Mouse (Mus musculus) forebrain, embryonic 13.5 days (tissue): ENCODE measurements around the gene Nxph3. TPM values are rescaled to one million over a fixed set of nuclear protein-coding genes. Genes with fewer than 3 reads are reported as not detected.
A peak's percentile ranks its signal among the peaks of the same experiment; 100 is the strongest.
"Not testable (repeated sequence)": the region's sequence is repeated elsewhere in the genome, so short reads cannot be mapped to it uniquely, and the experiment has no call there.

ENCODE experiments used
- ATAC-seq: fragments of 200-750 bp; cut with Nextera tagmentation; 2 replicates; pipeline ENCODE4 v1.8.0; 2017
- H3K27ac ChIP-seq: fragments of 300-500 bp; sonication (generic); 2 replicates; pipeline ENCODE4 v1.5.1; 2015; ENCODE audit warnings: inconsistent platforms, mild to moderate bottlenecking, moderate library complexity
- H3K27me3 ChIP-seq: fragments of 300-500 bp; sonication (generic); 2 replicates; pipeline ENCODE4 v1.6.1; 2015; ENCODE audit warnings: mild to moderate bottlenecking, inconsistent platforms
- H3K36me3 ChIP-seq: fragments of 300-500 bp; sonication (generic); 2 replicates; pipeline ENCODE4 v1.6.1; 2015; ENCODE audit warnings: mild to moderate bottlenecking, inconsistent platforms; ENCODE audit not compliant: poor library complexity, severe bottlenecking
- H3K4me1 ChIP-seq: fragments of 300-500 bp; sonication (generic); 2 replicates; pipeline ENCODE4 v1.6.1; 2015; ENCODE audit warnings: inconsistent platforms
- H3K4me2 ChIP-seq: fragments of 300-500 bp; sonication (generic); 2 replicates; pipeline ENCODE4 v1.6.1; 2015; ENCODE audit warnings: inconsistent platforms, mild to moderate bottlenecking, moderate library complexity
- H3K4me3 ChIP-seq: fragments of 300-500 bp; sonication (generic); 2 replicates; pipeline ENCODE4 v1.5.1; 2015; ENCODE audit warnings: mild to moderate bottlenecking, inconsistent platforms
- H3K9ac ChIP-seq: fragments of 300-500 bp; sonication (generic); 2 replicates; pipeline ENCODE4 v1.6.1; 2015; ENCODE audit warnings: mild to moderate bottlenecking, inconsistent platforms
- H3K9me3 ChIP-seq: fragments of 300-500 bp; sonication (generic); replicated peaks from 2 replicates; pipeline ENCODE4 v1.6.1; 2016; ENCODE audit warnings: inconsistent platforms
- WGBS: fragments of 180-500 bp; shearing (Covaris S2); methylation state at CpG from one replicate; pipeline ENCODE4 v1.1.7; 2015; 5-methylcytosine and 5-hydroxymethylcytosine counted together
- polyA plus RNA-seq: library from polyadenylated mRNA; unstranded; fragments of >200 nt; fragmentation: Nextera tagmentation; extraction: Ambion mirVana; gene quantifications from 2 replicates; pipeline ENCODE4 v1.2.1, GENCODE M21; 2015

The Nxph3 gene
- polyA plus RNA-seq, 1 experiment from 2014 or later, result 2.2 TPM

- Histone ChIP-seq H3K4me3 (no peak overlapping the region), H3K4me1 (peaks cover 13% of the 10 kb centered on the region), H3K27ac (no peak overlapping the region), H3K36me3 (no peaks in the 10 kb centered on the region), H3K4me2 (no peak overlapping the region), H3K27me3 (0 out of 2 replicates have a peak, but pooled peaks cover 5% of the 10 kb centered on the region), H3K9me3 (no peaks in the 10 kb centered on the region), H3K9ac (no peak overlapping the region)
- WGBS, result 67% methylated on average over 10 of the region's 10 CpGs
- ATAC-seq, result no peak
Measured at GRCm38 (mm10) chr11:95503581-95504180, 10.7 kb downstream of the Nxph3 start.

GRCm38 (mm10) chr11:95501826-95502225 lies 12.5 kb downstream of the Nxph3 start:
- not testable (repeated sequence) for H3K9me3 ChIP-seq, H3K27ac ChIP-seq, H3K27me3 ChIP-seq, H3K4me3 ChIP-seq, H3K9ac ChIP-seq, H3K36me3 ChIP-seq, H3K4me2 ChIP-seq, ATAC-seq
- WGBS, result 84% methylated on average over 8 of the region's 8 CpGs
- H3K4me1 ChIP-seq, result peaks cover 13% of the 10 kb centered on the region

- Histone ChIP-seq H3K9me3 (no peaks in the 10 kb centered on the region), H3K4me1 (peaks cover 13% of the 10 kb centered on the region), H3K36me3 (peaks cover 8% of the 10 kb centered on the region), H3K4me3 (no peak overlapping the region), H3K9ac (no peak overlapping the region), H3K27ac (peak overlapping the region; percentile 27; the same call in 1 of the 2 replicates), H3K4me2 (no peak overlapping the region), H3K27me3 (no peaks in the 10 kb centered on the region)
- no peak for ATAC-seq
- 27% methylated on average over 3 of the region's 3 CpGs for WGBS
Measured at GRCm38 (mm10) chr11:95500836-95501235, 13.5 kb downstream of the Nxph3 start.

- H3K4me2 ChIP-seq, result no peak overlapping the region
- WGBS, result 59% methylated on average over 4 of the region's 4 CpGs
- H3K4me1 ChIP-seq, result peaks cover 13% of the 10 kb centered on the region
- H3K9me3 ChIP-seq, result no peaks in the 10 kb centered on the region
- no peak overlapping the region for H3K4me3 ChIP-seq
- no peak for ATAC-seq
- peak overlapping the region; percentile 27; the same call in 1 of the 2 replicates for H3K27ac ChIP-seq
- H3K36me3 ChIP-seq, result peaks cover 8% of the 10 kb centered on the region
- no peaks in the 10 kb centered on the region for H3K27me3 ChIP-seq
- H3K9ac ChIP-seq, result no peak overlapping the region
Measured at GRCm38 (mm10) chr11:95500412-95500811, 14.0 kb downstream of the Nxph3 start.

GRCm38 (mm10) chr11:95497921-95498320 lies 16.4 kb downstream of the Nxph3 start:
- Histone ChIP-seq H3K4me1 (peaks cover 23% of the 10 kb centered on the region), H3K9ac (no peak overlapping the region), H3K4me2 (no peak overlapping the region), H3K36me3 (peaks cover 28% of the 10 kb centered on the region), H3K4me3 (no peak overlapping the region), H3K27ac (no peak overlapping the region), H3K27me3 (no peaks in the 10 kb centered on the region), H3K9me3 (no peaks in the 10 kb centered on the region)
- 88% methylated on average over 5 of the region's 5 CpGs for WGBS
- ATAC-seq, result no peak

GRCm38 (mm10) chr11:95495883-95496282 lies 18.5 kb downstream of the Nxph3 start:
- H3K36me3 ChIP-seq, result peaks cover 42% of the 10 kb centered on the region
- H3K4me1 ChIP-seq, result peaks cover 19% of the 10 kb centered on the region
- H3K9ac ChIP-seq, result no peak overlapping the region
- H3K4me3 ChIP-seq, result no peak overlapping the region
- no peak overlapping the region for H3K4me2 ChIP-seq
- WGBS, result 95% methylated on average over 9 of the region's 9 CpGs
- H3K27me3 ChIP-seq, result no peaks in the 10 kb centered on the region
- ATAC-seq, result no peak
- H3K9me3 ChIP-seq, result no peaks in the 10 kb centered on the region
- H3K27ac ChIP-seq, result no peak overlapping the region

GRCm38 (mm10) chr11:95494374-95494773 lies 20.0 kb downstream of the Nxph3 start:
- Histone ChIP-seq H3K9ac (no peak overlapping the region), H3K9me3 (no peaks in the 10 kb centered on the region), H3K36me3 (peaks cover 55% of the 10 kb centered on the region), H3K4me3 (no peak overlapping the region), H3K27ac (no peak overlapping the region), H3K4me2 (no peak overlapping the region), H3K27me3 (no peaks in the 10 kb centered on the region), H3K4me1 (peaks cover 14% of the 10 kb centered on the region)
- 81% methylated on average over 3 of the region's 3 CpGs for WGBS
- no peak for ATAC-seq

- Histone ChIP-seq H3K4me2 (no peak overlapping the region), H3K27ac (no peak overlapping the region), H3K9me3 (no peaks in the 10 kb centered on the region), H3K36me3 (peaks cover 58% of the 10 kb centered on the region), H3K4me1 (peaks cover 14% of the 10 kb centered on the region), H3K27me3 (no peaks in the 10 kb centered on the region), H3K4me3 (no peak overlapping the region), H3K9ac (no peak overlapping the region)
- 88% methylated on average over 9 of the region's 9 CpGs for WGBS
- ATAC-seq, result no peak
Measured at GRCm38 (mm10) chr11:95493950-95494349, 20.4 kb downstream of the Nxph3 start.

GRCm38 (mm10) chr11:95493010-95493409 lies 21.4 kb downstream of the Nxph3 start:
- Histone ChIP-seq H3K4me3 (no peak overlapping the region), H3K4me2 (no peak overlapping the region), H3K27ac (no peak overlapping the region), H3K36me3 (peaks cover 64% of the 10 kb centered on the region), H3K27me3 (no peaks in the 10 kb centered on the region), H3K9me3 (no peaks in the 10 kb centered on the region), H3K9ac (no peak overlapping the region), H3K4me1 (peaks cover 14% of the 10 kb centered on the region)
- 77% methylated on average over 4 of the region's 4 CpGs for WGBS
- no peak for ATAC-seq

GRCm38 (mm10) chr11:95492256-95492655 lies 22.1 kb downstream of the Nxph3 start:
- no peak for ATAC-seq
- 61% methylated on average over 4 of the region's 4 CpGs for WGBS
- peaks cover 67% of the 10 kb centered on the region for H3K36me3 ChIP-seq

GRCm38 (mm10) chr11:95490104-95490503 lies 24.3 kb downstream of the Nxph3 start:
- Histone ChIP-seq H3K27me3 (no peaks in the 10 kb centered on the region), H3K9me3 (no peaks in the 10 kb centered on the region), H3K4me3 (no peak overlapping the region), H3K36me3 (peaks cover 87% of the 10 kb centered on the region), H3K4me1 (peaks cover 13% of the 10 kb centered on the region), H3K27ac (no peak overlapping the region), H3K9ac (no peak overlapping the region), H3K4me2 (no peak overlapping the region)
- no peak for ATAC-seq
- 92% methylated on average over 14 of the region's 14 CpGs for WGBS

More at GRCm38 (mm10) chr11:95492256-95492655, 22.1 kb downstream of the Nxph3 start:
- Histone ChIP-seq H3K4me2 (no peak overlapping the region), H3K9ac (no peak overlapping the region), H3K27ac (no peak overlapping the region), H3K4me1 (peaks cover 14% of the 10 kb centered on the region), H3K4me3 (no peak overlapping the region), H3K27me3 (no peaks in the 10 kb centered on the region), H3K9me3 (no peaks in the 10 kb centered on the region)

- H3K9me3 ChIP-seq, result no peaks in the 10 kb centered on the region
- H3K4me1 ChIP-seq, result no peaks in the 10 kb centered on the region
- no peak for ATAC-seq
- H3K4me2 ChIP-seq, result no peak overlapping the region
- 94% methylated on average over 2 of the region's 2 CpGs for WGBS
- H3K27me3 ChIP-seq, result no peaks in the 10 kb centered on the region
- H3K9ac ChIP-seq, result no peak overlapping the region
- H3K4me3 ChIP-seq, result no peak overlapping the region
- H3K27ac ChIP-seq, result no peak overlapping the region
- H3K36me3 ChIP-seq, result peaks cover 86% of the 10 kb centered on the region
Measured at GRCm38 (mm10) chr11:95487237-95487636, 27.1 kb downstream of the Nxph3 start.

GRCm38 (mm10) chr11:95485634-95486033 lies 28.7 kb downstream of the Nxph3 start:
- no peak for ATAC-seq
- Histone ChIP-seq H3K27me3 (no peaks in the 10 kb centered on the region), H3K4me3 (no peak overlapping the region), H3K4me2 (no peak overlapping the region), H3K4me1 (no peaks in the 10 kb centered on the region), H3K9ac (no peak overlapping the region), H3K9me3 (no peaks in the 10 kb centered on the region), H3K27ac (no peak overlapping the region), H3K36me3 (peaks cover 74% of the 10 kb centered on the region)
- WGBS, result 96% methylated on average over 18 of the region's 18 CpGs
